Mouse (Mus musculus) brown adipose tissue, adult 24 weeks (tissue): ENCODE results near the gene Phlda3. TPM values are rescaled to one million over a fixed set of nuclear protein-coding genes. Genes with fewer than 3 reads are reported as not detected.

Experiments used
- polyA plus RNA-seq: library from polyadenylated mRNA; stranded (reverse); fragments of >200 nt; gene quantifications from 2 replicates; pipeline ENCODE4 v1.2.4, GENCODE M21; 2012; ENCODE audit not compliant: missing spikeins, insufficient read depth, insufficient read length

Gene Phlda3
- polyA plus RNA-seq, 1 experiment = 498 TPM

Other genes with a start within 250 kb of the Phlda3 start
- 5.5 and 7.8 TPM in 2 replicates for gene Nav1, start 158.8 kb upstream of the Phlda3 start, polyA plus RNA-seq
- 33.7 and 37.2 TPM in 2 replicates for gene Csrp1, start 46.1 kb upstream of the Phlda3 start, polyA plus RNA-seq
- 13.6 and 19.7 TPM in 2 replicates for gene Tnni1, start 13.3 kb downstream of the Phlda3 start, polyA plus RNA-seq
- gene Lad1, start 52.5 kb downstream of the Phlda3 start, polyA plus RNA-seq = not detected in 2 replicates
- gene Tnnt2, start 70.2 kb downstream of the Phlda3 start, polyA plus RNA-seq = not detected in 2 replicates
- not detected in 2 replicates for gene Pkp1, start 153.1 kb downstream of the Phlda3 start, polyA plus RNA-seq
- not detected in 2 replicates for gene Igfn1, start 240.2 kb downstream of the Phlda3 start, polyA plus RNA-seq
- gene Tmem9, start 242.0 kb downstream of the Phlda3 start, polyA plus RNA-seq = 20.0 and 26.3 TPM in 2 replicates